Mouse (Mus musculus) cortical plate, adult 2 months (tissue): ENCODE results near the gene Mex3b.

Experiments
- CTCF ChIP-seq: fragments of 200-500 bp; IDR thresholded peaks from 2 replicates; pipeline ENCODE4 v1.5.1; 2011; ENCODE audit warnings: mild to moderate bottlenecking, control low read depth, low read length; ENCODE audit not compliant: insufficient read depth; ENCODE audit errors: extremely low read depth
- POLR2A ChIP-seq: fragments of 200-500 bp; IDR thresholded peaks from 2 replicates; pipeline ENCODE4 v1.6.1; 2011; ENCODE audit warnings: mild to moderate bottlenecking, low read length, control low read depth; ENCODE audit not compliant: insufficient read depth; ENCODE audit errors: extremely low read depth

- TF ChIP-seq POLR2A, result no peak
- no peak for TF ChIP-seq CTCF
Measured at GRCm38 (mm10) chr7:82851670-82852069, 15.5 kb upstream of the Mex3b start.
